Mouse (Mus musculus) central nervous system, embryonic 11.5 days (tissue): Measurements from ENCODE around the gene Spag17. TPM values are rescaled to one million over a fixed set of nuclear protein-coding genes. Genes with fewer than 3 reads are reported as not detected.

Source experiments
- polyA plus RNA-seq: library from polyadenylated mRNA; depleted of rRNA; stranded (reverse); fragments of >200 nt; gene quantifications from 2 replicates; pipeline ENCODE4 v1.2.3, GENCODE M21; 2012; rRNA removed

Spag17 gene
- 0.18 and 0.26 TPM in 2 replicates for polyA plus RNA-seq

DNA sequence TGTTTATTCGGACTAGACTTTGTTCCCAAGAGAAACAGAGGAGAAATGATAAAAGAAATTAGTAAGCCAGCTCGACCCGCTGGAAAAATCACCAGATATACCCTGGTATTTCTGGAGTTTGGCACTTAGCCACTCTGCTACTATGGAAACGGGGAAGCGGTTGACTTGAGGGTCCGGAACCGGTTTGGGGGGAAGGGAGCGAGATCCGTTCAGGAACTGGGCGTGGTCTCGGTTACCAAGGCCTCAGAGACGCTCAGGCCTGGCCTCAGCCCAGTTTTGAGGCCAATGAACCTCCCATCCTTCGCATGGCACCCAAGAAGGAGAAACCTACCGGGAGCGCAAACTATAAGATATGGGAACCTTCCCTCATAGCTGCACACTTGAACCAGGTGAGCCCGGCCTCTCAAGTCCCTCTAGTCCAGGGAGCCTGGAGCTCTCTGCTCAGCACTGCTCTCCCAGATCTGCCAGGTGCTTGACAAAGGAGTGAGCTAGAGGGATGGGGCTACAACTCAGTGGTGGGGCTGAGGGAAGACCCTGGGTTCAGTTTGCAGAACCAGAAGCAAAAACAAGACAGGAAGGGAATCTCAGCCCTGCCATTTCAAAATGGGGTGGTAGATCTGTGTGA, at the start of gene Spag17:
Spag17 (plus strand) TSS at position 220 of the 625 bp plus-strand sequence.

DNA sequence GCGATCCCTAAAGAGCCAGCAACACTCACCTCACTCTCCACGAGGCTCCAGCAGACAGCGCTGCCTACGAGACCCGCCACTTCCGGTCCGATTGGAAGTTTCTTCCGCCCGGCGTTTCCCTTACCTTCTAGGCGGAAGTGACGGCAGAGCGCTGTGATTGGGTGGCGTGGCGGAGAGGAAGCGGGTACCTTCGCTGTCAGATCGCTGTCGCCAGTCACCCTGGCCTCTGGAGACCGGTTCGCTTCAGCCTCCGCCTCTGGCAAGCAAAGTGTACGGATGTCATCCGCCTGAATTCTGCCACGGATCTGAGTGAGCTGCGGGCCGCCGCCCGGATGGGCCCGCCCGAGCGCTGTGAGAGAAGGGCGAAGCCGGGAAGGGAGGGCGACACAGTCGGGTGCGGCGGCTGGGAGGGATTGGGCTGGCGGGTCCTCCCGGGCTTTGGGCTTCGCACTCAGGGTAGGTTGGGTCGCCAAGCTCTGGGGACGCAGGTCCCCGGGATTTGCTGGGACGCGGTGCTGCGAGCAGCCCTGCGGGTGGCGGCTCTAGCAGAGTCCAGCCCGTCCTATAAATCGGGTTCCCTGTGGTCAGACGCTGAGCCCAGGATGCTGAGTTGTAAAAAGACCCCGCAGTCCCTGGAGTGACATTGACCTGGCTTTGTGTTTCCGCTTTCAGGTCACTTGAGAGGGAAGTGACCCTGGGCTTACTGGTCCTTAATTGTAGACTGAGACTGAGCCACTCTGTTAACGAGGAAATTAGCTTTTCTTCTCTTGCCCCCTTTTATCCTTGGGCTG, 277.3 kb downstream of the Spag17 start, which contains the start of the genes Gdap2 and Wdr3:
Gdap2 (plus strand) TSS at position 67 of the 791 bp plus-strand sequence.
Wdr3 (minus strand) TSS at position 93 of the 791 bp plus-strand sequence.

